Mouse (Mus musculus) lung, embryonic 16.5 days (tissue): ENCODE data around the gene Mamdc2. TPM values are rescaled to one million over a fixed set of nuclear protein-coding genes. Genes with fewer than 3 reads are reported as not detected.

Source experiments
- ATAC-seq: fragments of 200-750 bp; cut with Nextera tagmentation; 2 replicates; pipeline ENCODE4 v1.8.0; 2017; ENCODE audit warnings: low read depth, mild to moderate bottlenecking, moderate library complexity
- H3K27ac ChIP-seq: fragments of 300-500 bp; sonication (generic); 2 replicates; pipeline ENCODE4 v1.5.1; 2014; ENCODE audit warnings: mild to moderate bottlenecking, control low read depth, low read length
- H3K27me3 ChIP-seq: fragments of 300-500 bp; sonication (generic); 2 replicates; pipeline ENCODE4 v1.6.1; 2014; ENCODE audit warnings: low read depth, low read length, mixed read lengths; ENCODE audit not compliant: control insufficient read depth, insufficient read depth
- H3K36me3 ChIP-seq: fragments of 300-500 bp; sonication (generic); 2 replicates; pipeline ENCODE4 v1.6.1; 2014; ENCODE audit warnings: low read length; ENCODE audit not compliant: control insufficient read depth, insufficient read depth
- H3K4me1 ChIP-seq: fragments of 300-500 bp; sonication (generic); replicated peaks from 2 replicates; pipeline ENCODE4 v1.6.1; 2014; ENCODE audit warnings: low read length, mixed read lengths; ENCODE audit not compliant: control insufficient read depth, insufficient read depth
- H3K4me2 ChIP-seq: fragments of 300-500 bp; sonication (generic); 2 replicates; pipeline ENCODE4 v1.6.1; 2014; ENCODE audit warnings: low read depth, low read length, control low read depth
- H3K4me3 ChIP-seq: fragments of 300-500 bp; sonication (generic); 2 replicates; pipeline ENCODE4 v1.5.1; 2014; ENCODE audit warnings: mild to moderate bottlenecking, low read length, control low read depth
- H3K9ac ChIP-seq: fragments of 300-500 bp; sonication (generic); 2 replicates; pipeline ENCODE4 v1.6.1; 2014; ENCODE audit warnings: low read length, control low read depth
- H3K9me3 ChIP-seq: fragments of 300-500 bp; sonication (generic); 2 replicates; pipeline ENCODE4 v1.6.1; 2016; ENCODE audit warnings: low read length; ENCODE audit not compliant: control insufficient read depth
- WGBS: fragments of 180-500 bp; shearing (Covaris S2); extraction: QIAGEN DNeasy Blood & Tissue Kit; methylation state at CpG from one replicate; pipeline ENCODE4 v1.1.7; 2014; 5-methylcytosine and 5-hydroxymethylcytosine counted together
- polyA plus RNA-seq: library from polyadenylated mRNA; unstranded; fragments of >200 nt; fragmentation: Nextera tagmentation; extraction: Ambion mirVana; gene quantifications from 2 replicates; pipeline ENCODE4 v1.2.1, GENCODE M21; 2015

The Mamdc2 gene
- polyA plus RNA-seq, 1 experiment from 2014 or later = 5.2 TPM

GRCm38 (mm10) chr19:23353881-23354401, 94.3 kb downstream of the Mamdc2 start:
- peaks cover 7% of the 10 kb centered on the region for H3K4me1 ChIP-seq
- H3K9ac ChIP-seq = no peak overlapping the region
- H3K4me3 ChIP-seq = no peak overlapping the region
- ATAC-seq = peak; percentile 86
- no peaks in the 10 kb centered on the region for H3K27me3 ChIP-seq
- no peak overlapping the region for H3K4me2 ChIP-seq
- no peaks in the 10 kb centered on the region for H3K36me3 ChIP-seq
- no peaks in the 10 kb centered on the region for H3K9me3 ChIP-seq
- 29% methylated on average over 9 of the region's 9 CpGs for WGBS
- peak overlapping the region; percentile 45 for H3K27ac ChIP-seq

DNA sequence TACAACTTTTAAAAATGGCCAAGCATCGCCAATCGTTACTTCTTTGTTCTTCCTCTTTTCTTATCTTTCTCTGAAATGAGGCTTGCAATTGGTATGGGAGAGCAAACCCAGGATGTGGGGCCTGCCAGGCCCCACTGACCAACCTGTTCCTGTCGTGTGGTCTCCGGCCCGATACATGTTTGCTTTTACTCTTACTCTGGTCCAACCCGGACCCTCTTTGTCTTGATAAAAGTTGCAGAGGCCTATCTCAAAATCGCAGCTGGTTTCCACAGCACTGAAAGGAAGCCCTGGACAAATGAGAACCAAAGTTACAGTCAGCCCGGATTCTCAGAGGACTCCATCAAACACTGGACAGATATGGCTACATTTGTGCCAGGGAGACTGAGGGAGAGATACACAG, 95.1 kb downstream of the Mamdc2 start:
- Histone ChIP-seq H3K4me2 (no peak overlapping the region), H3K9ac (no peak overlapping the region), H3K36me3 (no peaks in the 10 kb centered on the region), H3K27ac (peak overlapping the region; percentile 59), H3K27me3 (no peaks in the 10 kb centered on the region), H3K4me1 (peaks cover 7% of the 10 kb centered on the region), H3K4me3 (no peak overlapping the region), H3K9me3 (no peaks in the 10 kb centered on the region)
- peak; percentile 26; the same call in 1 of the 2 replicates for ATAC-seq
- WGBS = 16% methylated on average over 8 of the region's 8 CpGs

- Histone ChIP-seq H3K4me1 (peaks cover 7% of the 10 kb centered on the region), H3K4me3 (no peak overlapping the region), H3K36me3 (no peaks in the 10 kb centered on the region), H3K4me2 (no peak overlapping the region), H3K27me3 (no peaks in the 10 kb centered on the region), H3K9ac (no peak overlapping the region), H3K27ac (peak overlapping the region; percentile 9), H3K9me3 (no peaks in the 10 kb centered on the region)
- WGBS = 63% methylated on average over 13 of the region's 13 CpGs
- peak; percentile 83 for ATAC-seq
Measured at GRCm38 (mm10) chr19:23351808-23352491, 96.3 kb downstream of the Mamdc2 start.

DNA sequence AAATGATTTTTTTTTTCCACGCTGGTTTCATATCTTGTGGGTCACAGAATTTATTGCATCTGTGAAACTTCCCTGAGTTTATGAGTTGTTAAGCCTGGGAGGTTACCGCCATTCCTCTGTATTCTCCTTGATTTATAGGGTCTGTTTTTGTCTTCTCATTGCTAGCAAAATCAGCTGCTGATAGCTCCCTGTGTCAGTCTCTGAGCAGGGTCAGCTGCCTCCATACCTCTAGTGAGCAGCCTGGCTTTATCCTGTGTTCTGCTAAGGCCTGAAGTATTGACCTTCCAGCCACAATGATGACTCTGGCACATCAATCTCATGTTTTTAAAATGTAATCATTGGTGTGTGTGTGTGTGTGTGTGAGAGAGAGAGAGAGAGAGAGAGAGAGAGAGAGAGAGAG, 98.3 kb downstream of the Mamdc2 start:
- no peak for ATAC-seq
- no peak overlapping the region for H3K27ac ChIP-seq
- no peaks in the 10 kb centered on the region for H3K27me3 ChIP-seq
- no peaks in the 10 kb centered on the region for H3K36me3 ChIP-seq
- peaks cover 7% of the 10 kb centered on the region for H3K4me1 ChIP-seq
- H3K4me3 ChIP-seq = no peak overlapping the region
- 48% methylated on average over 2 of the region's 2 CpGs for WGBS
- no peak overlapping the region for H3K9ac ChIP-seq
- no peak overlapping the region for H3K4me2 ChIP-seq
- H3K9me3 ChIP-seq = no peaks in the 10 kb centered on the region

GRCm38 (mm10) chr19:23342782-23343181, 105.5 kb downstream of the Mamdc2 start:
- H3K9ac ChIP-seq = no peak overlapping the region
- H3K4me3 ChIP-seq = no peak overlapping the region
- no peaks in the 10 kb centered on the region for H3K27me3 ChIP-seq
- no peaks in the 10 kb centered on the region for H3K9me3 ChIP-seq
- H3K27ac ChIP-seq = no peak overlapping the region
- H3K4me1 ChIP-seq = no peaks in the 10 kb centered on the region
- no peak overlapping the region for H3K4me2 ChIP-seq
- no peaks in the 10 kb centered on the region for H3K36me3 ChIP-seq
- WGBS = 84% methylated on average over 3 of the region's 3 CpGs
- no peak for ATAC-seq

DNA sequence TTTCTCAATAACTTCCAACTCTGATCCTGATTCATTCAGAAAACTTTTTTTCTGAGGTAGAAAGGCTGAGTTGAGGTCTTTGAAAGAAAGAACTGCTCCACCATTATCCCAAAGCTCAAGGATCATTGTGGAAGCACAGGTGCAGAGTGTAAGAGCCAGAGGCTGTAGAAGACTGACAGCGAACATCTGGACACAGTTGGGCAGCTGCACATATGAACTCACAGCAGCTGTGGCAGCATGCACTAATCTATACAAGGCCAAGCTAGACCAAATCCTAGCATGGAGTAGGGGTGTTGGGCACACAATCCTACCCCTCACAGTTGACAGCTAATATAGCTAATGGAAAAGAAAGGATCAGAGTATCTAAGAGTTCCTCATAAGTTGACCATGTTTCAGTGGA, 115.4 kb downstream of the Mamdc2 start:
- Histone ChIP-seq H3K27ac (no peak overlapping the region), H3K9me3 (no peaks in the 10 kb centered on the region), H3K4me2 (no peak overlapping the region), H3K4me3 (no peak overlapping the region), H3K27me3 (no peaks in the 10 kb centered on the region), H3K9ac (no peak overlapping the region), H3K4me1 (no peaks in the 10 kb centered on the region), H3K36me3 (no peaks in the 10 kb centered on the region)
- ATAC-seq = no peak
- WGBS = 88% methylated on average over 1 of the region's 1 CpGs

DNA sequence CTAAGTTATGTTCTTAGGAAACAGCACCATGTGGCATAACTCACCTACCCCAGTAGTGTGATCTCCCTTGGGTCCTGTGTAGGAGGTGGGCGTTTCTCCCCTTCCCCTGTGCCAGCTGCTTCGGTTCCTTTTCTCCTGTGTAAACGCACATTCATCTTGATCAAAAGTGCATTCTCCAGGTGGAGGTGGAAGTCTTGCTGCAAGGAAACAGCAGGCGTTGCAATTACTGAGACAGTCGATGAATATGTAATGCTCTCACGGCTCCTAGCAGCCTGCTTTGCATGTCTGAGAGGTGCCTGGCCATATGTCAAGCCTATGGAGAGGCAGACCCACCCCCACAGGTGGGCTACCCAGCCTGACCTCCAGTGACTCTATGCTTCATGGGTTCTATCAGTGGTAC, 117.4 kb downstream of the Mamdc2 start:
- no peak for ATAC-seq
- no peak overlapping the region for H3K27ac ChIP-seq
- WGBS = 25% methylated on average over 6 of the region's 6 CpGs

GRCm38 (mm10) chr19:23329346-23329745, 118.9 kb downstream of the Mamdc2 start:
- Histone ChIP-seq H3K4me3 (no peak overlapping the region), H3K27ac (no peak overlapping the region), H3K9me3 (no peaks in the 10 kb centered on the region), H3K9ac (no peak overlapping the region), H3K36me3 (no peaks in the 10 kb centered on the region), H3K4me2 (no peak overlapping the region), H3K27me3 (no peaks in the 10 kb centered on the region), H3K4me1 (no peaks in the 10 kb centered on the region)
- ATAC-seq = no peak
- 97% methylated on average over 2 of the region's 2 CpGs for WGBS

More for the DNA sequence above, 117.4 kb downstream of the Mamdc2 start:
- H3K9ac ChIP-seq = no peak overlapping the region
- no peak overlapping the region for H3K4me3 ChIP-seq
- no peak overlapping the region for H3K4me2 ChIP-seq
- no peaks in the 10 kb centered on the region for H3K36me3 ChIP-seq
- H3K27me3 ChIP-seq = no peaks in the 10 kb centered on the region
- no peaks in the 10 kb centered on the region for H3K9me3 ChIP-seq
- H3K4me1 ChIP-seq = no peaks in the 10 kb centered on the region

DNA sequence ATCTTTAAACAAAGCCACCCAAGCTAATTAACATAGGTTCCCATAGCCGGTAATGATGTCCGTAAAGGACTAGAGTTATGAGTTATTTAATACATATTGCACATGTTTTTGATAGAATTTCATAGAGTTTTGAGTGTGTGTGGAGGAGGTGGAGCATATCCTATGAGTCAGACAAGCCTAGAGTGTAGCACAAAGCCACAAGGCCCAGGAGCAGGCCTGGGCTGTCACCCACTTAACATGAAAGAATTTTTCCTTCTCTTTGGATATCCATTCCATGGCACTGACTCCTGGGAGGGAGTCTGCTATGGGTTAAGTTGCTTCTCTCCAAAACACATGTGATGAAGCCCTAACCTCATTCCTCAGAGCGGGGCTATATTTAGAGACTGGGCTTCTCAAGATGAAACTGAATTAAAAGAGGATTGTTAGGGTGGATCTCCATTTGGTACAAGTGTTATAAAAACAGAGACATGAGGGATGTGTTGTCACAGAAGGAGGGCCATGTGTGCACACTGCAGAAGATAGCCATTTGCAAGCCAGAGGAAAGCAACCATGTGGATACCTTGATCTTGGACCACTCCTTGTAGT, 121.1 kb downstream of the Mamdc2 start:
- Histone ChIP-seq H3K4me2 (no peak overlapping the region), H3K9me3 (no peaks in the 10 kb centered on the region), H3K36me3 (no peaks in the 10 kb centered on the region), H3K4me1 (no peaks in the 10 kb centered on the region), H3K4me3 (no peak overlapping the region), H3K27ac (no peak overlapping the region), H3K27me3 (no peaks in the 10 kb centered on the region), H3K9ac (no peak overlapping the region)
- WGBS = 84% methylated on average over 3 of the region's 3 CpGs
- no peak for ATAC-seq
